Comparison of ENCODE assay signal across 17 mouse cellular contexts in the genomic region with DNA sequence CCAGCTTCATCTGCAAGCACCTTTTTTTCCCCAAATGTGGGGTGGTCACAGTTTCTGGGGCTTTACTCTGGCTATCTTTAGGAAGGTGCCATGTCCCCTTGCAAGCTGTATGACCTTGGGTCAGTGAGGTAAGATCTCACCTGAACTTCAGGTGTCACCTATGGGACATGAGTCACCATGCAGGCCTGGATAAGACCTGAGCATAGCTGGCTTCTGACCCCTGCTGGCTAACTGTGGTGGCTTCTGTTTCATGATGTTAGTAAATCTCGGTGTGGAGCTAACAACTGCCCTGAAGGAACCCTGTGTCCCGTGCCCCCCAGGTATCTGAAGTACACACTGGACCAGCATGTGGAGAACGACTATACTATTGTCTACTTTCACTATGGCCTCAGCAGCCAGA. TPM values are rescaled to one million over a fixed set of nuclear protein-coding genes. Genes with fewer than 3 reads are reported as not detected.
DNase-seq lines count a peak whose midpoint lies in the region; ATAC-seq and TF ChIP-seq lines count a peak whose summit lies in the region.
"Had no signal": no experiment of that assay in that cellular context is flagged by ENCODE, and none has a peak within 500 bp of the region (broad histone marks: within the 10 kb centered on the region; RNA-seq: fewer than 3 reads in every experiment).

No protein-coding gene starts in this region.

- H3K4me1 ChIP-seq in kidney, postnatal 0 days (replicated peaks; ENCODE audit: insufficient read depth, low read length): no peaks in the 10 kb centered on the region
- H3K4me1 ChIP-seq in megakaryocyte, embryonic 14.5 days: no peaks in the 10 kb centered on the region
- H3K4me1 ChIP-seq in cortical plate, adult 2 months (ENCODE audit: control insufficient read depth, insufficient read depth, low read length): no peaks in the 10 kb centered on the region
- H3K4me1 ChIP-seq in stomach, postnatal 0 days (replicated peaks; ENCODE audit: control insufficient read depth, insufficient read depth): no peaks in the 10 kb centered on the region
- H3K4me1 ChIP-seq: liver, embryonic 15.5 days had no signal

- TF ChIP-seq CTCF in kidney, postnatal 0 days (IDR thresholded peaks at IDR 0.05; ENCODE audit: low read depth): peak; percentile 55
- 0 out of 2 replicates have a peak, but pooled peaks have one; percentile 4 for TF ChIP-seq CTCF in cortical plate, adult 2 months (IDR thresholded peaks at IDR 0.05; ENCODE audit: extremely low read depth, insufficient read depth, low read length)
- peak; percentile 74 for TF ChIP-seq CTCF in stomach, postnatal 0 days (IDR thresholded peaks at IDR 0.05; ENCODE audit: low read depth)

- H3K27ac ChIP-seq in kidney, postnatal 0 days: no peak overlapping the region
- H3K27ac ChIP-seq in cortical plate, adult 2 months (ENCODE audit: insufficient read depth, low read length): no peak overlapping the region
- H3K27ac ChIP-seq in stomach, postnatal 0 days (replicated peaks): no peak overlapping the region
- H3K27ac ChIP-seq: forebrain, embryonic 12.5 days; left cerebral cortex, adult 2 months; liver, embryonic 15.5 days; neural tube, embryonic 13.5 days had no signal

- TF ChIP-seq EP300 in stomach, postnatal 0 days (optimal IDR thresholded peaks at IDR 0.05): no peak

- H3K4me3 ChIP-seq in kidney, postnatal 0 days (replicated peaks; ENCODE audit: low read depth, low read length): no peak overlapping the region
- peak overlapping the region; percentile 19 for H3K4me3 ChIP-seq in megakaryocyte, embryonic 14.5 days (replicated peaks)
- H3K4me3 ChIP-seq in cortical plate, adult 2 months (ENCODE audit: insufficient read depth, low read length): no peak overlapping the region
- H3K4me3 ChIP-seq in stomach, postnatal 0 days (ENCODE audit: low read depth, low read length): no peak overlapping the region
- H3K4me3 ChIP-seq: forebrain, embryonic 12.5 days; left cerebral cortex, adult 2 months; liver, embryonic 15.5 days; neural tube, embryonic 13.5 days had no signal

- 74% methylated on average over 3 of the region's 3 CpGs for WGBS in kidney, postnatal 0 days
- 80% methylated on average over 3 of the region's 3 CpGs for WGBS in stomach, postnatal 0 days

- no peaks in the 10 kb centered on the region for H3K36me3 ChIP-seq in kidney, postnatal 0 days (ENCODE audit: insufficient read depth, low read length)
- H3K36me3 ChIP-seq in megakaryocyte, embryonic 14.5 days (replicated peaks; ENCODE audit: low read length): no peaks in the 10 kb centered on the region
- no peaks in the 10 kb centered on the region for H3K36me3 ChIP-seq in stomach, postnatal 0 days (ENCODE audit: control insufficient read depth, insufficient read depth, low read length)
- H3K36me3 ChIP-seq: forebrain, embryonic 12.5 days; liver, embryonic 15.5 days; neural tube, embryonic 13.5 days had no signal

- H3K27me3 ChIP-seq in kidney, postnatal 0 days (ENCODE audit: insufficient read depth, low read length): no peaks in the 10 kb centered on the region
- H3K27me3 ChIP-seq in megakaryocyte, embryonic 14.5 days (replicated peaks): peaks cover 42% of the 10 kb centered on the region
- H3K27me3 ChIP-seq in stomach, postnatal 0 days (ENCODE audit: control insufficient read depth, insufficient read depth, low read length): no peaks in the 10 kb centered on the region
- H3K27me3 ChIP-seq: forebrain, embryonic 12.5 days; liver, embryonic 15.5 days; neural tube, embryonic 13.5 days had no signal

- ATAC-seq in kidney, postnatal 0 days (replicated peaks; ENCODE audit: low FRiP score, low read depth): no peak
- ATAC-seq in megakaryocyte, adult 5-6 weeks (ENCODE audit: poor library complexity, severe bottlenecking): no peak
- peak; percentile 68 for ATAC-seq in stomach, postnatal 0 days (ENCODE audit: low FRiP score, low TSS enrichment)

- TF ChIP-seq POLR2A in cortical plate, adult 2 months (IDR thresholded peaks at IDR 0.05; ENCODE audit: extremely low read depth, insufficient read depth, low read length): no peak

- H3K9me3 ChIP-seq in kidney, postnatal 0 days (replicated peaks; ENCODE audit: low read length): no peaks in the 10 kb centered on the region
- no peaks in the 10 kb centered on the region for H3K9me3 ChIP-seq in megakaryocyte, embryonic 14.5 days
- no peaks in the 10 kb centered on the region for H3K9me3 ChIP-seq in stomach, postnatal 0 days (ENCODE audit: control insufficient read depth, low read length)
- H3K9me3 ChIP-seq: liver, embryonic 15.5 days; neural tube, embryonic 13.5 days had no signal

- no peak for DNase-seq in kidney, postnatal 0 days (ENCODE audit: low spot score)
- DNase-seq in kidney, postnatal 14 days: no peak
- DNase-seq in stomach, postnatal 0 days (ENCODE audit: low spot score): peak; percentile 68
- no peak for DNase-seq in yolk sac, embryonic 10.5 days (ENCODE audit: low spot score)
- DNase-seq: cerebellum, postnatal 14 days; right cerebral cortex, postnatal 14 days; thymus, adult 18-20 months had no signal

- H3K4me2 ChIP-seq in kidney, postnatal 0 days (ENCODE audit: low read length): no peak overlapping the region
- no peak overlapping the region for H3K4me2 ChIP-seq in stomach, postnatal 0 days (replicated peaks; ENCODE audit: low read depth)
- H3K4me2 ChIP-seq: forebrain, embryonic 12.5 days; liver, embryonic 15.5 days; neural tube, embryonic 13.5 days had no signal

- no peak overlapping the region for H3K9ac ChIP-seq in kidney, postnatal 0 days (ENCODE audit: low read depth, low read length)
- no peak overlapping the region for H3K9ac ChIP-seq in stomach, postnatal 0 days (ENCODE audit: low read length)
- H3K9ac ChIP-seq: forebrain, embryonic 12.5 days; liver, embryonic 15.5 days; neural tube, embryonic 13.5 days had no signal

RNA-seq across cellular contexts. Expression of a gene that starts 21.7 kb away (rescaled TPM):
- 13.9 and 14.7 TPM in 2 replicates for polyA plus RNA-seq in kidney, postnatal 0 days (2015; fragmentation: Nextera tagmentation; extraction: Ambion mirVana)
- 0.91 TPM in 1 of 2 replicates, not detected in the other for polyA plus RNA-seq in megakaryocyte, embryonic 14.5 days (2012; ENCODE audit: insufficient read depth, low replicate concordance)
- not detected in 2 replicates for total RNA-seq in megakaryocyte, adult 5-6 weeks (2015)
- not detected in 2 replicates for total RNA-seq in megakaryocyte, adult 5-6 weeks (2017)
- polyA plus RNA-seq in cortical plate, adult 2 months (2012; rRNA removed): 0.06 and 0.23 TPM in 2 replicates
- 20.2 and 22.0 TPM in 2 replicates for polyA plus RNA-seq in stomach, postnatal 0 days (2015; fragmentation: Nextera tagmentation; extraction: Ambion mirVana)
- total RNA-seq: hematopoietic stem cell, adult 5-6 weeks; left cerebral cortex, adult 2 months; megakaryocyte-erythroid progenitor cell, adult 5-6 weeks; MEL had no signal

Comparison
In these comparisons a context has a peak if more than half of its experiments do, and no peak if none do; other contexts are left out.
1. CTCF ChIP-seq: peak in every context shown above with its lines; median percentile 74 in stomach, postnatal 0 days; 55 in kidney, postnatal 0 days; 4 in cortical plate, adult 2 months.